Mouse (Mus musculus) heart, adult 2 months (tissue): ENCODE measurements at regions not wholly inside any gene's neighbourhood (a gene's known extent, or its start where the extent isn't known, plus 50 kb on each side); places are given as distances from the start of the nearest gene placed in this dataset.

Experiments
- CTCF ChIP-seq: fragments of 200-600 bp; IDR thresholded peaks from 2 replicates; pipeline ENCODE4 v1.8.1; 2022; ENCODE audit warnings: antibody characterized with exemption, mild to moderate bottlenecking, moderate library complexity
- EP300 ChIP-seq: fragments of 200-500 bp; IDR thresholded peaks from 2 replicates; pipeline ENCODE4 v1.6.1; 2011; ENCODE audit warnings: low read depth, low read length, control low read depth; ENCODE audit not compliant: insufficient read depth

- TF ChIP-seq CTCF (no peak), EP300 (no peak)
Observed at GRCm38 (mm10) chr9:61776446-61776845, 137.9 kb downstream of the Rplp1 start.
